Mouse (Mus musculus): ENCODE results near the gene Pbx4.

Gene Pbx4

GRCm38 (mm10) chr8:69809820-69810219 lies 22.5 kb upstream of the Pbx4 start:
- no peak for DNase-seq (ENCODE audit: low spot score)

- DNase-seq (ENCODE audit: low spot score) = no peak
Measured at GRCm38 (mm10) chr8:69814881-69815280, 17.4 kb upstream of the Pbx4 start.

- no peak for DNase-seq (ENCODE audit: low spot score)
Measured at GRCm38 (mm10) chr8:69815396-69815795, 16.9 kb upstream of the Pbx4 start.

- DNase-seq (ENCODE audit: low spot score) = no peak
Measured at GRCm38 (mm10) chr8:69820466-69820865, 11.8 kb upstream of the Pbx4 start.

- DNase-seq (ENCODE audit: low spot score) = no peak
Measured at GRCm38 (mm10) chr8:69821971-69822385, 10.3 kb upstream of the Pbx4 start.

GRCm38 (mm10) chr8:69822386-69823191 lies 9.7 kb upstream of the Pbx4 start, which contains the start of gene Lpar2:
Lpar2 (plus strand) TSS chr8:69822429.
- no peak for DNase-seq (ENCODE audit: low spot score)

- DNase-seq (ENCODE audit: low spot score) = no peak
Measured at GRCm38 (mm10) chr8:69826371-69826770, 5.9 kb upstream of the Pbx4 start.

- DNase-seq (ENCODE audit: low spot score) = no peak
Measured at GRCm38 (mm10) chr8:69837057-69837682, 4.9 kb downstream of the Pbx4 start.

- no peak for DNase-seq (ENCODE audit: low spot score)
Measured at GRCm38 (mm10) chr8:69847167-69848065, 15.1 kb downstream of the Pbx4 start.

- peak; percentile 19 for DNase-seq (ENCODE audit: low spot score)
Measured at GRCm38 (mm10) chr8:69848951-69849350, 16.7 kb downstream of the Pbx4 start.

GRCm38 (mm10) chr8:69849899-69850298 lies 17.6 kb downstream of the Pbx4 start:
- DNase-seq (ENCODE audit: low spot score) = peak; percentile 23

- peak; percentile 51 for DNase-seq (ENCODE audit: low spot score)
Measured at GRCm38 (mm10) chr8:69850926-69851506, 18.7 kb downstream of the Pbx4 start.

- DNase-seq (ENCODE audit: low spot score) = no peak
Measured at GRCm38 (mm10) chr8:69853869-69854268, 21.6 kb downstream of the Pbx4 start.

- DNase-seq (ENCODE audit: low spot score) = no peak
Measured at GRCm38 (mm10) chr8:69860807-69861206, 28.5 kb downstream of the Pbx4 start.

- DNase-seq (ENCODE audit: low spot score) = no peak
Measured at GRCm38 (mm10) chr8:69861251-69861650, 29.0 kb downstream of the Pbx4 start.

GRCm38 (mm10) chr8:69863387-69864020 lies 31.2 kb downstream of the Pbx4 start:
- DNase-seq (ENCODE audit: low spot score) = no peak

- no peak for DNase-seq (ENCODE audit: low spot score)
Measured at GRCm38 (mm10) chr8:69864180-69864579, 31.9 kb downstream of the Pbx4 start.

GRCm38 (mm10) chr8:69867696-69868326 lies 35.5 kb downstream of the Pbx4 start:
- DNase-seq (ENCODE audit: low spot score) = no peak

GRCm38 (mm10) chr8:69870003-69870765 lies 37.9 kb downstream of the Pbx4 start:
- no peak for DNase-seq (ENCODE audit: low spot score)

GRCm38 (mm10) chr8:69870907-69871306 lies 38.6 kb downstream of the Pbx4 start:
- DNase-seq (ENCODE audit: low spot score) = no peak

Data from c-Kit-positive CD71-positive TER-119-positive erythroid progenitor cells, embryonic 14.5 days (primary cell).